Mouse (Mus musculus) stomach, embryonic 14.5 days (tissue): Measurements from ENCODE around the gene Epb41l4b. TPM values are rescaled to one million over a fixed set of nuclear protein-coding genes. Genes with fewer than 3 reads are reported as not detected.

Experiments
- ATAC-seq: fragments of 200-750 bp; cut with Nextera tagmentation; 2 replicates; pipeline ENCODE4 v1.8.0; 2017; ENCODE audit warnings: low read depth, moderate TSS enrichment; ENCODE audit not compliant: insufficient number of reproducible peaks, insufficient read depth, low FRiP score
- H3K27ac ChIP-seq: fragments of 300-500 bp; sonication (generic); 2 replicates; pipeline ENCODE4 v1.5.1; 2014; ENCODE audit warnings: mild to moderate bottlenecking, low read length, moderate library complexity, mixed read lengths
- H3K27me3 ChIP-seq: fragments of 300-500 bp; sonication (generic); 2 replicates; pipeline ENCODE4 v1.6.1; 2014; ENCODE audit warnings: low read length, control low read depth, mixed read lengths; ENCODE audit not compliant: control insufficient read depth, insufficient read depth
- H3K36me3 ChIP-seq: fragments of 300-500 bp; sonication (generic); 2 replicates; pipeline ENCODE4 v1.6.1; 2014; ENCODE audit warnings: mild to moderate bottlenecking, control low read depth, low read length, moderate library complexity, mixed read lengths; ENCODE audit not compliant: control insufficient read depth, insufficient read depth
- H3K4me1 ChIP-seq: fragments of 300-500 bp; sonication (generic); 2 replicates; pipeline ENCODE4 v1.6.1; 2014; ENCODE audit warnings: low read length, control low read depth, mixed read lengths; ENCODE audit not compliant: control insufficient read depth, insufficient read depth
- H3K4me2 ChIP-seq: fragments of 300-500 bp; sonication (generic); replicated peaks from 2 replicates; pipeline ENCODE4 v1.6.1; 2014; ENCODE audit warnings: low read depth, low read length, control low read depth
- H3K4me3 ChIP-seq: fragments of 300-500 bp; sonication (generic); 2 replicates; pipeline ENCODE4 v1.5.1; 2014; ENCODE audit warnings: low read depth, low read length, control low read depth
- H3K9ac ChIP-seq: fragments of 300-500 bp; sonication (generic); replicated peaks from 2 replicates; pipeline ENCODE4 v1.6.1; 2014; ENCODE audit warnings: low read depth, mild to moderate bottlenecking, control low read depth, low read length, moderate library complexity, mixed read lengths
- H3K9me3 ChIP-seq: fragments of 300-500 bp; sonication (generic); 2 replicates; pipeline ENCODE4 v1.6.1; 2016; ENCODE audit warnings: low read depth, low read length, control low read depth; ENCODE audit not compliant: control insufficient read depth
- WGBS: fragments of 180-500 bp; shearing (Covaris S2); extraction: QIAGEN DNeasy Blood & Tissue Kit; methylation state at CpG from one replicate; pipeline ENCODE4 v1.1.7; 2014; 5-methylcytosine and 5-hydroxymethylcytosine counted together
- polyA plus RNA-seq: library from polyadenylated mRNA; unstranded; fragments of >200 nt; fragmentation: Nextera tagmentation; extraction: Ambion mirVana; gene quantifications from 2 replicates; pipeline ENCODE4 v1.2.1, GENCODE M21; 2014

Gene Epb41l4b
- polyA plus RNA-seq, 1 experiment from 2014 or later, result 6.7 TPM

- 80% methylated on average over 10 of the region's 10 CpGs for WGBS
- Histone ChIP-seq H3K36me3 (no peaks in the 10 kb centered on the region), H3K4me2 (no peak overlapping the region), H3K4me1 (no peaks in the 10 kb centered on the region), H3K9ac (no peak overlapping the region), H3K4me3 (no peak overlapping the region), H3K9me3 (no peaks in the 10 kb centered on the region), H3K27ac (no peak overlapping the region), H3K27me3 (no peaks in the 10 kb centered on the region)
- no peak for ATAC-seq
Observed at GRCm38 (mm10) chr4:57131839-57132238, 11.4 kb downstream of the Epb41l4b start.

DNA sequence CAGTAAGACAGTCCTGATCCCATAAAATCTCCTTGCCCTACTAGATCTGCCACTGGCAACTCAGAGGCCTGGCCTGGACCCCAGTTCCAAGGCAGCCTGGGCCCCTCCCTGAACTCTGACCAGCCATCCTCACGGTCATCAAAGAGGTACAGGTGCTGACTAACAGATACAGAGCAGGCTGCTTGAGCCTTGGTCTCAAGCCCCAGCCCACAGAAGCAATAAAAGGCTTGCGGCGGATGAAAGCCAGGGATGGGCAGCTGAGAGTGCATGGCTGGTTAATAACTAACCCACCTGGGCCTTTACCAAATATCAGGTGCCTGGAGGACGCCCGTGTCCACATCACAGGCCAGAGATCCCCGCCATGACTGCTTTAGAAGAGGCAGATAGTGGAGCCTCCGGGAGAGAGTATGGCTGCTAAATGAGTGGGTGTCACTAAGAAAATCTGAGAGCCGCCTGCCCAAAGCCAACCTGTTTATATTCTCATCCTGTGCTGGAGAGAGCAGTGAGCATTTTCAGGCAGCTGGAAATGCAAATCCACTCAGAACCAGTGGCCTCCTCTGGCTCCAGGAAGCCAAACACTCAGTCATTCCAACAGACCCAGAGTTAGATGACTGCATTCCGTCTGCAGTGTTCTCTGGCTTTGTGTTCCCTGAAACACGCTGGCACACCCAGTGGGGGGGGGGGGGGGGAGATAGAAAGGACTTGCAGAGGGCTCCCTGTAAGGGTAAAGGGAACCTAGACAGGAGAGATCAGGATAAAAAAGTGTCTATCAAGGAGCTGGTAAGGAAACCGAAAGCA, 13.3 kb downstream of the Epb41l4b start:
- peak overlapping the region; percentile 44; the same call in 1 of the 2 replicates for H3K27ac ChIP-seq
- H3K36me3 ChIP-seq, result no peaks in the 10 kb centered on the region
- 48% methylated on average over 11 of the region's 11 CpGs for WGBS
- no peaks in the 10 kb centered on the region for H3K27me3 ChIP-seq
- H3K4me3 ChIP-seq, result no peak overlapping the region
- H3K9ac ChIP-seq, result no peak overlapping the region
- ATAC-seq, result peak; percentile 58; the same call in 1 of the 2 replicates
- no peak overlapping the region for H3K4me2 ChIP-seq
- H3K4me1 ChIP-seq, result no peaks in the 10 kb centered on the region
- no peaks in the 10 kb centered on the region for H3K9me3 ChIP-seq

DNA sequence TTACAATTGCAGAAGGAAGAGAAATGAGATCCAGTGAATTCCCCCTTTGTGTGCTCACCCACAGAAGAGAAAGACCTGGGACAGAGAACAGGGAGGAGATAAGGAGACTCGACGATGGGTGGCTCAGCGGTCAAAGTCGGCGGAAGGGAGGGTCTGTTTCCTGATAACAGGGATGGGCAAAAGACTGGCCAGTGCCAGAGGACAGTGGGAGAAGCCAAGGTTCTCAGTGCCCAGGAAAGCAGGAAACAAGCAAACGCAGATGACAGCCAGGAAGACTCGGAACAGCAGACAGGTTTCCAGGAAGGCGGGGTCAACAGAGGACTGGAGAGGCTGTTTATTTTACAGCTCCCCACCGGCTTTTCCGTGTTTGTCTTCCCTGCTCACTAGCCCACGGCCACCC, 20.2 kb downstream of the Epb41l4b start:
- Histone ChIP-seq H3K9me3 (no peaks in the 10 kb centered on the region), H3K36me3 (no peaks in the 10 kb centered on the region), H3K27ac (no peak overlapping the region), H3K27me3 (no peaks in the 10 kb centered on the region), H3K4me3 (no peak overlapping the region), H3K9ac (no peak overlapping the region), H3K4me2 (no peak overlapping the region), H3K4me1 (0 out of 2 replicates have a peak, but pooled peaks cover 8% of the 10 kb centered on the region)
- 26% methylated on average over 11 of the region's 11 CpGs for WGBS
- ATAC-seq, result no peak

DNA sequence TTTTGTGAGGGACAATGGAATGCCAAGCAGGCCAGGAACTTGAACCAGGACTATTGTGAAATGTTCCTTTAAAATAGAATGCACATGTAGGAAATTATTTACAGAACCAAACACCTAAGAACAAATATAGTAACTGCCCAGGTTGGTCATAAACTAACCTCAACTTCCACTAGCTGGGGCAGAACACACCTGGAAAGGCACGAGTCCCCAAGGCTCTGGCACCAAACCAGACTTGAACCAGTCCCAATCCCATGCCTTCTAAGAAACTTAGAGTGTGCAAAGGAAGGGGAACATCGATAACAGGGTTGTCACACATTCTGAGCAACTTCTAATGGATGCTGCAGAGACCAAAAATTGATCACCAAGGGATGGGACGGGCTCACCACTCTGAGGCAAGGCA, 21.1 kb downstream of the Epb41l4b start:
- 82% methylated on average over 3 of the region's 3 CpGs for WGBS

GRCm38 (mm10) chr4:57120563-57120962, 22.7 kb downstream of the Epb41l4b start:
- 38% methylated on average over 2 of the region's 2 CpGs for WGBS
- Histone ChIP-seq H3K4me3 (no peak overlapping the region), H3K4me2 (no peak overlapping the region), H3K4me1 (0 out of 2 replicates have a peak, but pooled peaks cover 8% of the 10 kb centered on the region), H3K36me3 (no peaks in the 10 kb centered on the region), H3K9ac (no peak overlapping the region), H3K27me3 (no peaks in the 10 kb centered on the region), H3K27ac (no peak overlapping the region), H3K9me3 (no peaks in the 10 kb centered on the region)
- peak; percentile 48; the same call in 1 of the 2 replicates for ATAC-seq

More for the DNA sequence above, 21.1 kb downstream of the Epb41l4b start:
- Histone ChIP-seq H3K9me3 (no peaks in the 10 kb centered on the region), H3K4me3 (no peak overlapping the region), H3K27ac (no peak overlapping the region), H3K9ac (no peak overlapping the region), H3K36me3 (no peaks in the 10 kb centered on the region), H3K27me3 (no peaks in the 10 kb centered on the region), H3K4me2 (no peak overlapping the region), H3K4me1 (0 out of 2 replicates have a peak, but pooled peaks cover 8% of the 10 kb centered on the region)
- ATAC-seq, result no peak

GRCm38 (mm10) chr4:57119976-57120375, 23.3 kb downstream of the Epb41l4b start:
- 70% methylated on average over 6 of the region's 6 CpGs for WGBS
- H3K27ac ChIP-seq, result no peak overlapping the region
- H3K4me2 ChIP-seq, result no peak overlapping the region
- ATAC-seq, result no peak
- H3K9ac ChIP-seq, result no peak overlapping the region
- H3K9me3 ChIP-seq, result no peaks in the 10 kb centered on the region
- 0 out of 2 replicates have a peak, but pooled peaks cover 10% of the 10 kb centered on the region for H3K4me1 ChIP-seq
- H3K27me3 ChIP-seq, result no peaks in the 10 kb centered on the region
- no peaks in the 10 kb centered on the region for H3K36me3 ChIP-seq
- H3K4me3 ChIP-seq, result no peak overlapping the region

DNA sequence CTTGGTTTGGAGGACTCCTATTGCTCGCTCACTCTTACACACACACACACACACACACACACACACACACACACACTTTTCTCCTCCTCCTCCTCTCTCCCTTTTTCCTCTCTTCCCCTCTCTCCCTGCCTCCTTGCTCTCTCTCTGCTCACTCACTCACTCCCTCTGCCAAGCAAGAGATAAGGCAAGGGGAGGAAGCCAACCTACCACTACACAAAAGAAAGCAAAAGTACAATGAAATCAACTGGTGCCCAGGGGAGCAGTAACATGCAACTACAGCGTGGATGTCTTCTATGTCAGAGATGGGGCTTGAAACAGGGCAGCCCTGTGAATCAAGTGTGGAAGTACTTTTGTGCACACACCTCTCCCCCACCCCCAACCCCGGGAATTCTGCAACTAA, 24.4 kb downstream of the Epb41l4b start:
- no peaks in the 10 kb centered on the region for H3K9me3 ChIP-seq
- H3K4me1 ChIP-seq, result 0 out of 2 replicates have a peak, but pooled peaks cover 11% of the 10 kb centered on the region
- H3K9ac ChIP-seq, result no peak overlapping the region
- WGBS, result 78% methylated on average over 3 of the region's 3 CpGs
- no peak for ATAC-seq
- no peak overlapping the region for H3K4me3 ChIP-seq
- H3K27ac ChIP-seq, result no peak overlapping the region
- no peaks in the 10 kb centered on the region for H3K36me3 ChIP-seq
- H3K4me2 ChIP-seq, result no peak overlapping the region
- no peaks in the 10 kb centered on the region for H3K27me3 ChIP-seq

DNA sequence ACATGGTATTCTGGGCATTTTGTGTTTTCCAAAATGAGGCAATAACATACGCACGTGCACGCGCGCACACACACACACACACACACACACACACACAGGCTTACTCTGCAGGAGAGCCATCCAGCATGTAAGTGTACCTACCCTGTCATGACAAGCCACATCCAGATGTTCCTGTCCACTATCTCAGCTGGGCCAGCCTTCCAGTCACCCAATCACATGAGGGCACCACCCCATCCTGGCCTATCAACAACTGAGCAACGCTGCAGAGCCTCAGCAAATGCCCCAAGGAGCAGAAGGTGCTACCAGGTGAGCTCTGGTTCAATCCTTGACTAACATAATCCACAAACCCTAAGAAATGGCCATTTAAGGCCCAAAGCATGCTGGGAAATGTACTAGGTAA, 27.0 kb downstream of the Epb41l4b start:
- 92% methylated on average over 6 of the region's 6 CpGs for WGBS
- H3K4me3 ChIP-seq, result no peak overlapping the region
- no peak overlapping the region for H3K9ac ChIP-seq
- no peak overlapping the region for H3K4me2 ChIP-seq
- no peaks in the 10 kb centered on the region for H3K27me3 ChIP-seq
- no peak for ATAC-seq
- no peaks in the 10 kb centered on the region for H3K9me3 ChIP-seq
- H3K4me1 ChIP-seq, result 0 out of 2 replicates have a peak, but pooled peaks cover 3% of the 10 kb centered on the region
- H3K36me3 ChIP-seq, result no peaks in the 10 kb centered on the region
- H3K27ac ChIP-seq, result no peak overlapping the region
